Mouse (Mus musculus) limb, embryonic 15.5 days (tissue): ENCODE measurements around the gene Kdelr1. TPM values are rescaled to one million over a fixed set of nuclear protein-coding genes. Genes with fewer than 3 reads are reported as not detected.
A peak's percentile ranks its signal among the peaks of the same experiment; 100 is the strongest.

Experiments
- ATAC-seq: fragments of 200-750 bp; cut with Nextera tagmentation; 2 replicates; pipeline ENCODE4 v1.8.0; 2017; ENCODE audit warnings: low read depth, moderate TSS enrichment; ENCODE audit not compliant: insufficient number of reproducible peaks, low FRiP score, low TSS enrichment
- H3K27ac ChIP-seq: fragments of 300-500 bp; sonication (generic); 2 replicates; pipeline ENCODE4 v1.5.1; 2015; ENCODE audit warnings: moderate library complexity, mild to moderate bottlenecking, inconsistent platforms
- H3K27me3 ChIP-seq: fragments of 300-500 bp; sonication (generic); 2 replicates; pipeline ENCODE4 v1.6.1; 2015; ENCODE audit warnings: inconsistent platforms
- H3K36me3 ChIP-seq: fragments of 300-500 bp; sonication (generic); 2 replicates; pipeline ENCODE4 v1.6.1; 2015; ENCODE audit warnings: inconsistent platforms
- H3K4me1 ChIP-seq: fragments of 300-500 bp; sonication (generic); 2 replicates; pipeline ENCODE4 v1.6.1; 2015; ENCODE audit warnings: inconsistent platforms
- H3K4me2 ChIP-seq: fragments of 300-500 bp; sonication (generic); 2 replicates; pipeline ENCODE4 v1.6.1; 2015; ENCODE audit warnings: mild to moderate bottlenecking, inconsistent platforms
- H3K4me3 ChIP-seq: fragments of 300-500 bp; sonication (generic); 2 replicates; pipeline ENCODE4 v1.5.1; 2015; ENCODE audit warnings: mild to moderate bottlenecking, inconsistent platforms
- H3K9ac ChIP-seq: fragments of 300-500 bp; sonication (generic); 2 replicates; pipeline ENCODE4 v1.6.1; 2015; ENCODE audit warnings: inconsistent platforms
- H3K9me3 ChIP-seq: fragments of 300-500 bp; sonication (generic); 2 replicates; pipeline ENCODE4 v1.6.1; 2016; ENCODE audit warnings: inconsistent platforms
- WGBS: fragments of 180-500 bp; shearing (Covaris S2); methylation state at CpG from one replicate; pipeline ENCODE4 v1.1.7; 2015; 5-methylcytosine and 5-hydroxymethylcytosine counted together
- polyA plus RNA-seq: library from polyadenylated mRNA; unstranded; fragments of >200 nt; fragmentation: Nextera tagmentation; extraction: Ambion mirVana; gene quantifications from 2 replicates; pipeline ENCODE4 v1.2.1, GENCODE M21; 2015

The Kdelr1 gene
- 79.4 and 97.8 TPM in 2 replicates for polyA plus RNA-seq

GRCm38 (mm10) chr7:45872624-45873023, at the start of gene Kdelr1:
Gene Kdelr1, plus strand, starts transcription at chr7:45872772.
- Histone ChIP-seq H3K27me3 (peaks cover 45% of the 10 kb centered on the region), H3K4me3 (peak within 1 kb of the TSS; percentile 83), H3K27ac (peak within 1 kb of the TSS; percentile 94), H3K4me2 (peak within 1 kb of the TSS; percentile 85), H3K36me3 (peaks cover 35% of the 10 kb centered on the region), H3K9me3 (no peaks in the 10 kb centered on the region), H3K9ac (peak within 1 kb of the TSS; percentile 97), H3K4me1 (peaks cover 58% of the 10 kb centered on the region)
- WGBS: under 1% methylated on average over 18 of the region's 18 CpGs
- peak; percentile 66 for ATAC-seq

- no peak within 1 kb of the TSS for H3K9ac ChIP-seq
- ATAC-seq: no peak
- WGBS: 63% methylated on average over 7 of the region's 7 CpGs
- peaks cover 5% of the 10 kb centered on the region; the same call in 1 of the 2 replicates for H3K27me3 ChIP-seq
- peaks cover 75% of the 10 kb centered on the region for H3K36me3 ChIP-seq
- H3K9me3 ChIP-seq: no peaks in the 10 kb centered on the region
- peaks cover 6% of the 10 kb centered on the region for H3K4me1 ChIP-seq
- no peak within 1 kb of the TSS for H3K4me2 ChIP-seq
- no peak within 1 kb of the TSS for H3K4me3 ChIP-seq
- no peak within 1 kb of the TSS for H3K27ac ChIP-seq
Measured at GRCm38 (mm10) chr7:45824598-45824997, 48.0 kb upstream of the Kdelr1 start, which contains the start of gene Kcnj14. Gene Kcnj14, minus strand, starts transcription at chr7:45824782.

DNA sequence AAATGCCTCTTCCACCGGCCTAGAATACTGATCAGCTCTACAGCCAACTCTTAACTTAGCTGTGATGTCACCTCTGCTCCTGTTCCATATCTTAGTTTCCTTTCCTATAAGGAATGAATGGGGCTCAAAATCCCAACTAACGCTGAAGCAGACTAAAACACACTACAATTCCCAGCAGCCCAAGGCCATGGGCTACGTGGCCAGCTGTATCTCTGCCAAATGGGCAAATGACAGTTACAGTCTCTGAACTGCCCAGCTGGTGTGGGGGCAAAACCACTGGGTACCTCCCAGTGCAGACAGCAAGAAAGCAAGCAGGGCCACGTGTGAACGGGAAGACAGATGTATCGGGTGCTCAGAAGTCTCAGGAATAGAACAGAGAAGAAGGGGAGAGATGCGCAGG, 45.9 kb upstream of the Kdelr1 start:
- no peak overlapping the region for H3K27ac ChIP-seq
- peaks cover 6% of the 10 kb centered on the region for H3K27me3 ChIP-seq
- WGBS: 89% methylated on average over 7 of the region's 7 CpGs
- ATAC-seq: no peak
- no peaks in the 10 kb centered on the region for H3K9me3 ChIP-seq
- peaks cover 12% of the 10 kb centered on the region for H3K4me1 ChIP-seq
- H3K4me3 ChIP-seq: no peak overlapping the region
- no peak overlapping the region for H3K4me2 ChIP-seq
- no peak overlapping the region for H3K9ac ChIP-seq
- peaks cover 73% of the 10 kb centered on the region for H3K36me3 ChIP-seq

GRCm38 (mm10) chr7:45830427-45831127, 42.0 kb upstream of the Kdelr1 start, which contains the start of gene Grwd1:
Gene Grwd1, minus strand, starts transcription at chr7:45830944.
- Histone ChIP-seq H3K4me2 (peak within 1 kb of the TSS; percentile 77), H3K4me1 (peaks cover 30% of the 10 kb centered on the region), H3K36me3 (peaks cover 40% of the 10 kb centered on the region), H3K4me3 (peak within 1 kb of the TSS; percentile 90), H3K9me3 (no peaks in the 10 kb centered on the region), H3K27me3 (peaks cover 46% of the 10 kb centered on the region), H3K27ac (peak within 1 kb of the TSS; percentile 79; the same call in 1 of the 2 replicates), H3K9ac (peak within 1 kb of the TSS; percentile 77)
- peak; percentile 79 for ATAC-seq
- under 1% methylated on average over 35 of the region's 35 CpGs for WGBS

DNA sequence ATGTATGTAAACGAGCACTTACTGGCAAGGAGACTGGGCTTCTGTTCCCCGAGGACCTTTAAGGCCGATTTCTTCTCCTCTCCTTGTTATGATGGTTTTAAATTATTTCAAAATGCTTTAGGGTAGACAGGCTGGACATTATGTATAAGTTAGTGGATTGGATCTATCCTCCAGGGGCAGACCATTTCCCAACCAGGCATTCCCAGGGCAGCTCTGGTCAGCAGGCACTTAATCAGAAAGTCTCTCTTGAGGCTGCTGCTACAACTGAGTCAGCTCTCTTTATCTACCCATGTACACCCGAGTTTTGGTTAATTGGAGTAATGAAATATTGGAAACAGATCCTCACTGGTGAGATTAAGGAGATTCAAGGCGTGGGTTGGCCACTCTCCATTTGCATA, 41.4 kb upstream of the Kdelr1 start:
- no peak for ATAC-seq

GRCm38 (mm10) chr7:45832428-45832827, 40.1 kb upstream of the Kdelr1 start:
- H3K4me1 ChIP-seq: peaks cover 30% of the 10 kb centered on the region

More for the DNA sequence above, 41.4 kb upstream of the Kdelr1 start:
- Histone ChIP-seq H3K4me2 (peak overlapping the region; percentile 77), H3K4me1 (peaks cover 30% of the 10 kb centered on the region), H3K27ac (no peak overlapping the region), H3K36me3 (peaks cover 35% of the 10 kb centered on the region), H3K9me3 (no peaks in the 10 kb centered on the region), H3K9ac (no peak overlapping the region), H3K27me3 (peaks cover 51% of the 10 kb centered on the region), H3K4me3 (peak overlapping the region; percentile 90)
- 13% methylated on average over 5 of the region's 5 CpGs for WGBS

GRCm38 (mm10) chr7:45833148-45833790, 39.3 kb upstream of the Kdelr1 start:
- ATAC-seq: no peak
- peaks cover 30% of the 10 kb centered on the region for H3K4me1 ChIP-seq
- H3K27me3 ChIP-seq: peaks cover 60% of the 10 kb centered on the region

More at GRCm38 (mm10) chr7:45832428-45832827, 40.1 kb upstream of the Kdelr1 start:
- no peak overlapping the region for H3K27ac ChIP-seq
- 7% methylated on average over 30 of the region's 30 CpGs for WGBS
- peak overlapping the region; percentile 64 for H3K4me2 ChIP-seq
- H3K4me3 ChIP-seq: peak overlapping the region; percentile 47
- ATAC-seq: no peak
- no peak overlapping the region for H3K9ac ChIP-seq
- no peaks in the 10 kb centered on the region for H3K9me3 ChIP-seq
- H3K27me3 ChIP-seq: peaks cover 55% of the 10 kb centered on the region
- peaks cover 22% of the 10 kb centered on the region for H3K36me3 ChIP-seq

DNA sequence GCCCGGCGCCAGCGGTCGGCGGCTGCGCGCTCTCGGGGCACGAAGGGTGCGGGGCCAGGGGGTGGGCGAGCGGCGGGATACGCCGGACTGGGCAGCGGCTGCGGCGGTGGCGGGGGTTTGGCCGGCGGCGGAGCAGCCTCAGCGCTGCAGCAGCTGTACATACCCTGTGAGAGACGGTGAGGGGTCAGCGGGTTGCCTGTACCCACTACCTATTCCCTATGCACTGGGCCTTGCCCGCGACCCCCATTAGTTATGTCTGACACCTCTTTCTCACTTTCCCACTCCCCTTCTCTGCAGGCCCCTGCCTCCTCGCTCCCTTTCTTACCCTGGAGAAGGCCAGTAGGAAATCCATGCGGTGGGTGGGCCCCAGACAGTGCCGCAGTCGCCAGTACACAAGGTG, 38.6 kb upstream of the Kdelr1 start:
- Histone ChIP-seq H3K4me2 (peak overlapping the region; percentile 64), H3K27ac (no peak overlapping the region), H3K4me1 (peaks cover 30% of the 10 kb centered on the region), H3K9me3 (no peaks in the 10 kb centered on the region), H3K4me3 (peak overlapping the region; percentile 47), H3K36me3 (peaks cover 7% of the 10 kb centered on the region), H3K9ac (0 out of 2 replicates have a peak overlapping the region, but pooled peaks have one; percentile 14), H3K27me3 (peaks cover 60% of the 10 kb centered on the region)
- no peak for ATAC-seq
- 5% methylated on average over 11 of the region's 31 CpGs for WGBS

More at GRCm38 (mm10) chr7:45833148-45833790, 39.3 kb upstream of the Kdelr1 start:
- peaks cover 13% of the 10 kb centered on the region for H3K36me3 ChIP-seq
- no peaks in the 10 kb centered on the region for H3K9me3 ChIP-seq
- WGBS: under 1% methylated on average over 84 of the region's 86 CpGs
- peak overlapping the region; percentile 35; the same call in 1 of the 2 replicates for H3K9ac ChIP-seq
- H3K27ac ChIP-seq: no peak overlapping the region
- peak overlapping the region; percentile 64 for H3K4me2 ChIP-seq
- H3K4me3 ChIP-seq: peak overlapping the region; percentile 47

DNA sequence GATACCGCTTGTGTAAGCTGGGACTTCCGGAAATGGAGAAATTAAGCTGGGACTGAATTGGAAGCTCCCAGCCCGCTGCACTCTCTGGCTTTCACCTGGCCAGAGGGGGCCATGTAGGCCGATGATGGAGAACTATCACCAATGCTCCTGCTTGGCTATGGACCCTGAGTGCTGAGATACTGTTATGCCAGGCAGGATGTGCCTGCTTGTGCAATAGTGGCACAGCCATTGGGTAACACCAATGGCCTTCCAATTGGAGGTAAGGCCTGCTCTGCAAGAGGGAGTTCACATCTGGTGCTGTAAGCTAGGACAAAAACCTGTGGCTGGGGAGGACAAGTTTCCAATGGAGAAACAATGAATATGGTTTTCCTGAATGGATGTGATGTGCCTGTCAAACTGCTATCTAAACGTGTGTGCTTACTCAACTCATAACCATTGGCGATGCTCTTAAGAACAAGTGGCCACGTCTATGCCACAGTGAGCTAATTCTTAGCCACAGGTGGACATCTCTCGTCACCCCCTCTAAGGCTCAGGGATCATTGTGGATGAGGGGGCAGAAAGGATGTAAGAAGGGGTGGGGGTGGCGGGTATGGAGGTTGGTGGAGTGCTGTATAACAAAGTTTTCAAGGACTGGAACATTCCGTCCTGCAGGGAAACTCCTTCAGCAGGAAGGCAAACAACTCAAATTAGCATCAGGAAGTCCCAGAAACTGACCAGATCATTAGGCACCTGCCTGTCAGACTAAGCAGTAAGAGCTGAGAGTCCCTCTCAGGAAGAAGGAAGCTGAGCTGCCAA, 29.4 kb upstream of the Kdelr1 start:
- ATAC-seq: no peak
- Histone ChIP-seq H3K9ac (no peak overlapping the region), H3K4me1 (no peaks in the 10 kb centered on the region), H3K4me3 (no peak overlapping the region), H3K36me3 (no peaks in the 10 kb centered on the region), H3K9me3 (no peaks in the 10 kb centered on the region), H3K4me2 (no peak overlapping the region), H3K27ac (no peak overlapping the region), H3K27me3 (peaks cover 27% of the 10 kb centered on the region)
- WGBS: 84% methylated on average over 10 of the region's 10 CpGs

DNA sequence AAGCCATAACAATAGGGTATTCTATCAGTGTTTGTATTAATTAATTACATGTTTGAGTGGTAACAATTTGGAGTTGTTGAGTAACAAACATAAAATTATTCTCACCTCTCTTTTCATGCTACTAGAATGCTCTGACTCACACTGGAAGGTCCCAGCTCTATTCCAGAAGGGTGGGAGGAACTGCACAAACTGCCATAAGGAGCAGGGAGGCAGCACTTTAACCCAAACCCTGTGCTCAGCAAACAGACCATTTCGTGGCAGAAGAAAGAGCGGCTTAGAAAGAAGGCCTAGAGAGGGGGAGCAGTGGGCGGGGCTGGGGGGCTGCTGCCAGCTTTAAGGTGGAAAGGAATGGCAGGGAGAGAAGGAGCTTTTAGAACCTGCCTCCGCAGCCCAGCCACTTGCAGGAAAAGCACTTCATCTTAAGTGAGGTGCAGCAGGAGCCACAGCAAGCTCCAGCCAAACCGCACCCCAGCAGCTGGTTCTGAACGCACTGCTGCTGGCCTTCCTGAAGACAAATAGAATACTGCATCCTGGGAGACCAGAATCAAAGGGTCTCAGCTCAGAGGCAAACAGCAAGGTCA, 24.0 kb upstream of the Kdelr1 start:
- Histone ChIP-seq H3K27me3 (peaks cover 3% of the 10 kb centered on the region; the same call in 1 of the 2 replicates), H3K4me2 (no peak overlapping the region), H3K9ac (no peak overlapping the region), H3K4me1 (0 out of 2 replicates have a peak, but pooled peaks cover 5% of the 10 kb centered on the region), H3K9me3 (no peaks in the 10 kb centered on the region), H3K4me3 (no peak overlapping the region), H3K36me3 (no peaks in the 10 kb centered on the region), H3K27ac (no peak overlapping the region)
- ATAC-seq: no peak
- WGBS: 16% methylated on average over 6 of the region's 6 CpGs

DNA sequence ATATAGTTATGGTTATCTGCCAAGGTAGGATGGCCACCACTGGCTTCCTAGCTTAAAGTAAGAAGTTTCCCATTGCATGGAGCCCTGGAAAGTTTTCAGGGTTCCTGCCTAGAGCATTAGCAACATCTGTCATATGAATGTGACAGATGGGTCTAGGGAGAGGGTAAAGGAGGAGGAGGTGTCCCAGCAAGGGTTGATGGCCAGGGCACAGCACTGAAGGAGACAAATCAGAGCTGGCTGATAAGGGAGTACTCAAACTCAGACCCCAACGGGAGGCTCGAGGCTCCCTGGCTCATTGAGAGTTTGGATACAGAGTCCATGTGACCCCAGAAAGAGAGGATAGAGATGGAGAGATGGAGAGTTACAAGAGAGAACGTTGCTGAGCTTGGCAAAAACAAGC, 21.9 kb upstream of the Kdelr1 start:
- H3K36me3 ChIP-seq: no peaks in the 10 kb centered on the region
- WGBS: 68% methylated on average over 3 of the region's 3 CpGs
- H3K4me3 ChIP-seq: no peak overlapping the region
- H3K27ac ChIP-seq: no peak overlapping the region
- H3K9ac ChIP-seq: no peak overlapping the region
- H3K4me2 ChIP-seq: no peak overlapping the region
- H3K27me3 ChIP-seq: peaks cover 10% of the 10 kb centered on the region; the same call in 1 of the 2 replicates
- H3K4me1 ChIP-seq: 0 out of 2 replicates have a peak, but pooled peaks cover 5% of the 10 kb centered on the region
- no peaks in the 10 kb centered on the region for H3K9me3 ChIP-seq
- no peak for ATAC-seq
